Mouse (Mus musculus) common myeloid progenitor, adult 5-6 weeks (primary cell): ENCODE measurements at regions not wholly inside any gene's neighbourhood (a gene's known extent, or its start where the extent isn't known, plus 50 kb on each side); places are given as distances from the start of the nearest gene placed in this dataset.

Source experiments
- ATAC-seq: replicated peaks from 2 replicates; pipeline ENCODE4 v1.8.0; 2016; ENCODE audit warnings: low read depth, mild to moderate bottlenecking, moderate TSS enrichment, inconsistent platforms; ENCODE audit not compliant: poor library complexity, severe bottlenecking

GRCm38 (mm10) chr5:74888934-74889333 is 155.6 kb downstream of the Chic2 start:
- ATAC-seq, result no peak

GRCm38 (mm10) chr5:74885958-74886357 is 158.6 kb downstream of the Chic2 start:
- ATAC-seq, result no peak

- no peak for ATAC-seq
These were observed 162.0 kb downstream of the Chic2 start for GRCm38 (mm10) chr5:74882563-74882962.

GRCm38 (mm10) chr5:74880669-74881226 is 163.8 kb downstream of the Chic2 start:
- ATAC-seq, result no peak

GRCm38 (mm10) chr5:74880048-74880437 is 164.5 kb downstream of the Chic2 start:
- no peak for ATAC-seq

- ATAC-seq, result no peak
These were observed 165.2 kb downstream of the Chic2 start for GRCm38 (mm10) chr5:74879098-74880047.

- no peak for ATAC-seq
These were observed 167.0 kb downstream of the Chic2 start for GRCm38 (mm10) chr5:74877595-74877994.

- ATAC-seq, result no peak
These were observed 167.4 kb downstream of the Chic2 start for GRCm38 (mm10) chr5:74877185-74877584.

GRCm38 (mm10) chr5:74874691-74875090 is 169.9 kb downstream of the Chic2 start:
- no peak for ATAC-seq

GRCm38 (mm10) chr5:74870615-74871014 is 167.9 kb upstream of the Lnx1 start:
- no peak for ATAC-seq

- ATAC-seq, result no peak
These were observed 164.5 kb upstream of the Lnx1 start for GRCm38 (mm10) chr5:74867113-74867785.

- ATAC-seq, result no peak
These were observed 164.0 kb upstream of the Lnx1 start for GRCm38 (mm10) chr5:74866697-74867096.

GRCm38 (mm10) chr5:74865446-74865845 is 162.7 kb upstream of the Lnx1 start:
- no peak for ATAC-seq

- no peak for ATAC-seq
These were observed 161.9 kb upstream of the Lnx1 start for GRCm38 (mm10) chr5:74864540-74865157.

- no peak for ATAC-seq
These were observed 158.6 kb upstream of the Lnx1 start for GRCm38 (mm10) chr5:74861297-74861696.

GRCm38 (mm10) chr5:74857861-74858260 is 155.1 kb upstream of the Lnx1 start:
- no peak for ATAC-seq

- no peak for ATAC-seq
These were observed 154.4 kb upstream of the Lnx1 start for GRCm38 (mm10) chr5:74857161-74857560.

- no peak for ATAC-seq
These were observed 145.1 kb upstream of the Lnx1 start for GRCm38 (mm10) chr5:74847824-74848223.

- ATAC-seq, result no peak
These were observed 144.0 kb upstream of the Lnx1 start for GRCm38 (mm10) chr5:74846674-74847073.

GRCm38 (mm10) chr5:74834401-74834800 is 131.7 kb upstream of the Lnx1 start:
- ATAC-seq, result no peak

- ATAC-seq, result no peak
These were observed 131.2 kb upstream of the Lnx1 start for GRCm38 (mm10) chr5:74833887-74834286.
